Mouse (Mus musculus) myocyte (in vitro differentiated cells): ENCODE measurements around the gene Usp7.

ENCODE experiments used
- CEBPB ChIP-seq: IDR thresholded peaks from 2 replicates; pipeline ENCODE4 v1.6.1; 2011; ENCODE audit warnings: mild to moderate bottlenecking, moderate library complexity; ENCODE audit not compliant: poor library complexity, insufficient read depth, severe bottlenecking
- E2F4 ChIP-seq: IDR thresholded peaks from one replicate; pipeline ENCODE4 v1.6.1; 2011; ENCODE audit warnings: mild to moderate bottlenecking, control low read depth, moderate library complexity; ENCODE audit not compliant: insufficient read depth
- MAX ChIP-seq: IDR thresholded peaks from one replicate; pipeline ENCODE4 v1.6.1; 2011; ENCODE audit warnings: low read depth, mild to moderate bottlenecking, control low read depth
- MYOD1 ChIP-seq, 3 experiments: IDR thresholded peaks; one replicate each; pipeline ENCODE4 v1.6.1; 2011; ENCODE audit warnings: control low read depth in 2 of 3, low read depth in 2 of 3, mild to moderate bottlenecking in 2 of 3, moderate library complexity in 1 of 3; ENCODE audit not compliant: insufficient read length in 2 of 3, control insufficient read depth in 1 of 3
- POLR2A ChIP-seq: IDR thresholded peaks from one replicate; pipeline ENCODE4 v1.6.1; 2011; ENCODE audit warnings: low read depth, mild to moderate bottlenecking, control low read depth, moderate library complexity; ENCODE audit not compliant: insufficient read length
- POLR2AphosphoS2 ChIP-seq: IDR thresholded peaks from one replicate; pipeline ENCODE4 v1.6.1; 2011; ENCODE audit warnings: low read depth, control low read depth; ENCODE audit not compliant: insufficient read length
- REST ChIP-seq: IDR thresholded peaks from one replicate; pipeline ENCODE4 v1.6.1; 2011; ENCODE audit warnings: mild to moderate bottlenecking, control low read depth, moderate library complexity; ENCODE audit not compliant: insufficient read depth, insufficient read length
- SRF ChIP-seq: IDR thresholded peaks from one replicate; pipeline ENCODE4 v1.6.1; 2011; ENCODE audit warnings: low read depth; ENCODE audit not compliant: control insufficient read depth, insufficient read length
- TCF12 ChIP-seq: IDR thresholded peaks from one replicate; pipeline ENCODE4 v1.6.1; 2011; ENCODE audit warnings: mild to moderate bottlenecking, control low read depth; ENCODE audit not compliant: poor library complexity, insufficient read depth, severe bottlenecking
- TCF3 ChIP-seq: IDR thresholded peaks from one replicate; pipeline ENCODE4 v1.6.1; 2011; ENCODE audit warnings: low read depth, control low read depth; ENCODE audit not compliant: insufficient read length
- USF1 ChIP-seq: IDR thresholded peaks from one replicate; pipeline ENCODE4 v1.6.1; 2011; ENCODE audit warnings: low read depth, mild to moderate bottlenecking, control low read depth, moderate library complexity

DNA sequence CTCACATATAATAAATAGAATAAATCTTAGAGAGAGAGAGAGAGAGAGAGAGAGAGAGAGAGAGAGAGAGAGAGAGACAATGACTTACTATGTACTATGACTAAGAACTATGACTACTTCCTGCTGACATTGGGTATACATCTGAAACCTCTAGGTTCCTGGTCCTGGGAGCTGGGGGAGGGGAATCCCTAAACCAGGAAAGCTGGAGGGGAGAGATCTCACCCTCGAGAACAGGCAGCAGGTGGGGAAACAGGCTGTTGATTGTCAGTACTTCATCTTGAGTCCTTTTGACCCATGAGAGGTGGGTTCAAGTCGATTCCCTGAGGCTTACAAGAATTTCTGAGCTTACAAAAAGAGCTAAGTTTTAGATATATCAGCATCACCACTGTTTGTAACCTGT is 14.9 kb downstream of the Usp7 start:
- no peak for TF ChIP-seq POLR2A
- no peak for TF ChIP-seq POLR2AphosphoS2
- TF ChIP-seq E2F4, result no peak
- no peak for TF ChIP-seq TCF3
- TF ChIP-seq TCF12, result no peak
- TF ChIP-seq MYOD1 (IDR thresholded peaks at IDR 0.05; ENCODE audit: control insufficient read depth in 1 of 3, insufficient read length in 2 of 3, low read depth in 2 of 3), result no peak
- TF ChIP-seq CEBPB, result no peak
- no peak for TF ChIP-seq USF1
- no peak for TF ChIP-seq MAX
- TF ChIP-seq SRF, result no peak
- no peak for TF ChIP-seq REST
